8 mouse cellular contexts compared by ENCODE assay signal in genomic region chr5:139259853-139260252, GRCm38 (mm10). TPM values are rescaled to one million over a fixed set of nuclear protein-coding genes. Genes with fewer than 3 reads are reported as not detected.
DNase-seq lines count a peak whose midpoint lies in the region.

No protein-coding gene starts in this region.

- DNase-seq in heart, adult 11 months, result peak; percentile 93
- DNase-seq in heart, adult 8-10 months (ENCODE audit: low spot score), result no peak
- peak; percentile 50 to 63 for DNase-seq in cerebellum, postnatal 14 days
- peak; percentile 24 to 35 for DNase-seq in heart, postnatal 14 days
- peak; percentile 53 for DNase-seq in lung, postnatal 10 days
- DNase-seq in frontal cortex, postnatal 25 days (ENCODE audit: low spot score in 2 of 2), result no peak
- no peak for DNase-seq in embryo, embryonic 9.5 days (ENCODE audit: extremely low spot score)
- no peak for DNase-seq in right cerebral cortex, adult 2 months (ENCODE audit: low spot score in 2 of 2)

- intact Hi-C loops in heart, postnatal 14 days (cut with DNase I), result no loop called here

RNA-seq across cellular contexts. Expression of gene Get4, which starts 7.7 kb away (rescaled TPM):
- total RNA-seq in heart, adult 8-10 months (2022), result 10 to 100 TPM; 39.1 to 45.9 (median 43.7) TPM
- total RNA-seq in heart, postnatal 14 days (2021), result 10 to 100 TPM; 42.6 to 48.1 TPM

RNA-seq across cellular contexts. Expression of gene Sun1, which starts 59.4 kb away (rescaled TPM):
- 10 to 100 TPM; 48.0 to 58.0 (median 50.7) TPM for total RNA-seq in heart, adult 8-10 months (2022)
- 10 to 100 TPM; 44.7 to 49.5 TPM for total RNA-seq in heart, postnatal 14 days (2021)

Comparison
In these comparisons a context has a peak if more than half of its experiments do, and no peak if none do; other contexts are left out.
1. DNase-seq: peak in heart, adult 11 months (single experiment), cerebellum, postnatal 14 days (2 of 2), heart, postnatal 14 days (2 of 2) and lung, postnatal 10 days (single experiment); none in heart, adult 8-10 months (single experiment), frontal cortex, postnatal 25 days (0 of 2), embryo, embryonic 9.5 days (single experiment) and right cerebral cortex, adult 2 months (0 of 2).